ENCODE assay signal across 8 mouse cellular contexts in the genomic region with DNA sequence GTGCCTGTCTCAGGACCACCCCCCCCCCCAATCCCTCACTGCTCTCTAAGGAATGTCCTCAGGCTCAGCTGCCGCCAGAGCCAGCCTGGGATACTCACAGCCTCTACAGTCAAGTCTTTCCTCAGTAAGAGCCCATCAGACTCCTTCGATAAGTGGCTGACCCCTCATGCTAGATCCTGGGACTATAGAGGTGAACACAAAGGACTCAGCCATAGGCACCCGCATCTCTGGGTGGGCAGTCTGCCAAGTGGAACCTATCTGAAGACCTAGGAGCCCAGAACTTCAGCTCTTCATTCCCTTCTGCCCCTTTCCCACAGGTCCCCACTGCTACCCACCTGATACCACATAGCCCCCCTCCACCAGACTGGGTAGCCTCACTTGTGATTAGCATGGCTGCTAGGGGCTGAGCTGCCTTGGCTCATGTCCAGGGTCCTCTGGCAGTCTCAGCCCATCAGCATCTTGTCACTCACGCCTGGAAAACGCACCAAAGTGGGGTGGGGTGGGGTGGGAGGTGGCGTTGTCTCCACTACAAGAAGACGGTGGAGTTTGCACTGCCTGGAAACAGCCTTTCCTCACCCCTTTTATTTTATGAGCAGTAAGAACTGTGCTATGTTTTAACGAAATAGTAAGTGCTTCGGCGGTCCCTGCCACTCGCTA. TPM values are rescaled to one million over a fixed set of nuclear protein-coding genes. Genes with fewer than 3 reads are reported as not detected.
DNase-seq lines count a peak whose midpoint lies in the region; ATAC-seq lines count a peak whose summit lies in the region.

No protein-coding gene starts in this region.

- H3K9ac ChIP-seq in liver, embryonic 11.5 days (ENCODE audit: low read depth, low read length), result no peak overlapping the region
- peak overlapping the region; percentile 60 for H3K9ac ChIP-seq in neural tube, embryonic 15.5 days (replicated peaks)

- no peak for ATAC-seq in liver, embryonic 11.5 days (replicated peaks; ENCODE audit: low FRiP score)
- ATAC-seq in neural tube, embryonic 15.5 days (ENCODE audit: low FRiP score), result peak; percentile 71
- no peak for ATAC-seq in activated CD4-positive, CD25-positive, alpha-beta regulatory T cell, adult 4 months

- WGBS in liver, embryonic 11.5 days, result 28% methylated on average over 11 of the region's 11 CpGs
- WGBS in forebrain, embryonic 10.5 days, result 18% methylated on average over 11 of the region's 11 CpGs
- WGBS in neural tube, embryonic 15.5 days, result 6% methylated on average over 11 of the region's 11 CpGs

- no peaks in the 10 kb centered on the region for H3K36me3 ChIP-seq in liver, embryonic 11.5 days (ENCODE audit: control insufficient read depth, insufficient read depth, low read length)
- H3K36me3 ChIP-seq in forebrain, embryonic 10.5 days (replicated peaks), result no peaks in the 10 kb centered on the region
- H3K36me3 ChIP-seq in neural tube, embryonic 15.5 days, result no peaks in the 10 kb centered on the region

- H3K27me3 ChIP-seq in liver, embryonic 11.5 days (replicated peaks; ENCODE audit: control insufficient read depth, insufficient read depth, low read length), result peaks cover 27% of the 10 kb centered on the region
- peaks cover 82% of the 10 kb centered on the region for H3K27me3 ChIP-seq in forebrain, embryonic 10.5 days (ENCODE audit: poor library complexity, severe bottlenecking)
- H3K27me3 ChIP-seq in neural tube, embryonic 15.5 days (replicated peaks), result 0 out of 2 replicates have a peak, but pooled peaks cover 5% of the 10 kb centered on the region

- no peaks in the 10 kb centered on the region for H3K9me3 ChIP-seq in liver, embryonic 11.5 days (ENCODE audit: control insufficient read depth, low read length)
- H3K9me3 ChIP-seq in forebrain, embryonic 10.5 days, result no peaks in the 10 kb centered on the region
- no peaks in the 10 kb centered on the region for H3K9me3 ChIP-seq in neural tube, embryonic 15.5 days (replicated peaks)

- H3K4me2 ChIP-seq in liver, embryonic 11.5 days, result peak overlapping the region; percentile 37
- peak overlapping the region; percentile 78 for H3K4me2 ChIP-seq in neural tube, embryonic 15.5 days

- no peaks in the 10 kb centered on the region for H3K4me1 ChIP-seq in liver, embryonic 11.5 days (replicated peaks; ENCODE audit: control insufficient read depth, insufficient read depth, low read length)
- peaks cover 48% of the 10 kb centered on the region for H3K4me1 ChIP-seq in forebrain, embryonic 10.5 days
- peaks cover 41% of the 10 kb centered on the region for H3K4me1 ChIP-seq in neural tube, embryonic 15.5 days

- no peak for DNase-seq in liver, embryonic 11.5 days (ENCODE audit: low spot score)
- DNase-seq in liver, result no peak
- DNase-seq in forebrain, embryonic 10.5 days (ENCODE audit: extremely low spot score, low spot score), result no peak
- DNase-seq in induced T-regulatory cell, adult 2 months (ENCODE audit: low read depth), result peak; percentile 27
- DNase-seq in gastrocnemius, adult 18-20 months (ENCODE audit: low spot score), result no peak
- no peak for DNase-seq in Muller cell, postnatal 12 days (ENCODE audit: inconsistent ontology term)

- no peak overlapping the region for H3K27ac ChIP-seq in liver, embryonic 11.5 days (ENCODE audit: low read depth, low read length)
- peak overlapping the region; percentile 85 for H3K27ac ChIP-seq in forebrain, embryonic 10.5 days
- H3K27ac ChIP-seq in neural tube, embryonic 15.5 days (replicated peaks), result peak overlapping the region; percentile 93

- no peak overlapping the region for H3K4me3 ChIP-seq in liver, embryonic 11.5 days (ENCODE audit: low read depth, low read length)
- H3K4me3 ChIP-seq in forebrain, embryonic 10.5 days, result peak overlapping the region; percentile 51
- H3K4me3 ChIP-seq in neural tube, embryonic 15.5 days (replicated peaks), result peak overlapping the region; percentile 37

RNA-seq across cellular contexts. Expression of a gene that starts 38.7 kb away (rescaled TPM):
- not detected in 2 replicates for polyA plus RNA-seq in liver, embryonic 11.5 days (2014; fragmentation: Nextera tagmentation; extraction: Ambion mirVana)
- 0.10 and 0.14 TPM in 2 replicates for polyA plus RNA-seq in forebrain, embryonic 10.5 days (2016; fragmentation: Nextera tagmentation; extraction: Ambion mirVana)
- 0.70 and 1.5 TPM in 2 replicates for polyA plus RNA-seq in neural tube, embryonic 15.5 days (2015; fragmentation: Nextera tagmentation; extraction: Ambion mirVana)
- 10 to 100 TPM; 71.6 to 73.7 TPM for total RNA-seq in gastrocnemius, adult 18-20 months (2021)
- polyA plus RNA-seq in activated CD4-positive, CD25-positive, alpha-beta regulatory T cell, adult 4 months (2017; shearing (Covaris generic)), result under 1 TPM in 1 of 2 experiments, not detected in 1; 0.09 TPM
